Mouse (Mus musculus) neural tube, embryonic 15.5 days (tissue): ENCODE results near the gene Nanos2. TPM values are rescaled to one million over a fixed set of nuclear protein-coding genes. Genes with fewer than 3 reads are reported as not detected.

Experiments used
- polyA plus RNA-seq: library from polyadenylated mRNA; unstranded; fragments of >200 nt; fragmentation: Nextera tagmentation; extraction: Ambion mirVana; gene quantifications from 2 replicates; pipeline ENCODE4 v1.2.1, GENCODE M21; 2015

The Nanos2 gene
- polyA plus RNA-seq, 1 experiment from 2014 or later = 0.84 TPM

Other genes with a start within 250 kb of the Nanos2 start
- not detected in 2 replicates for gene Psg19, start 188.9 kb upstream of the Nanos2 start, polyA plus RNA-seq
- 0.14 TPM in 1 of 2 replicates, not detected in the other for gene Psg17, start 165.8 kb upstream of the Nanos2 start, polyA plus RNA-seq
- 0.51 and 0.70 TPM in 2 replicates for gene Mill2, start 147.4 kb upstream of the Nanos2 start, polyA plus RNA-seq
- 19.2 and 26.6 TPM in 2 replicates for gene Pglyrp1, start 116.1 kb upstream of the Nanos2 start, polyA plus RNA-seq
- 29.9 and 31.9 TPM in 2 replicates for gene Ccdc61, start 77.0 kb upstream of the Nanos2 start, polyA plus RNA-seq
- gene Nova2, start 61.5 kb upstream of the Nanos2 start, polyA plus RNA-seq = 9.4 and 10.6 TPM in 2 replicates
- 7.6 and 8.0 TPM in 2 replicates for gene Mypop, start 3.8 kb downstream of the Nanos2 start, polyA plus RNA-seq
- 28.4 and 28.6 TPM in 2 replicates for gene Irf2bp1, start 16.6 kb downstream of the Nanos2 start, polyA plus RNA-seq
- 0.31 and 1.3 TPM in 2 replicates for gene Foxa3, start 36.1 kb downstream of the Nanos2 start, polyA plus RNA-seq
- gene Sympk, start 37.0 kb downstream of the Nanos2 start, polyA plus RNA-seq = 26.4 and 28.3 TPM in 2 replicates
- 0.24 TPM in 1 of 2 replicates, not detected in the other for gene Rsph6a, start 67.3 kb downstream of the Nanos2 start, polyA plus RNA-seq
- 30.3 and 35.8 TPM in 2 replicates for gene Dmwd, start 88.8 kb downstream of the Nanos2 start, polyA plus RNA-seq
- 10.0 and 14.9 TPM in 2 replicates for gene Dmpk, start 96.4 kb downstream of the Nanos2 start, polyA plus RNA-seq
- 1.8 and 3.1 TPM in 2 replicates for gene Six5, start 107.2 kb downstream of the Nanos2 start, polyA plus RNA-seq
- 7.5 and 8.2 TPM in 2 replicates for gene Gm4969, start 131.0 kb downstream of the Nanos2 start, polyA plus RNA-seq
- gene Fbxo46, start 132.5 kb downstream of the Nanos2 start, polyA plus RNA-seq = 15.5 and 17.0 TPM in 2 replicates
- 21.7 and 24.5 TPM in 2 replicates for gene Qpctl, start 161.9 kb downstream of the Nanos2 start, polyA plus RNA-seq
- 122 and 124 TPM in 2 replicates for gene Snrpd2, start 162.3 kb downstream of the Nanos2 start, polyA plus RNA-seq
- 1.2 and 2.1 TPM in 2 replicates for gene Gipr, start 178.7 kb downstream of the Nanos2 start, polyA plus RNA-seq
- gene Eml2, start 189.0 kb downstream of the Nanos2 start, polyA plus RNA-seq = 11.6 and 13.3 TPM in 2 replicates
- gene Gpr4, start 225.1 kb downstream of the Nanos2 start, polyA plus RNA-seq = 3.1 and 3.3 TPM in 2 replicates
- 37.8 and 37.9 TPM in 2 replicates for gene Opa3, start 240.9 kb downstream of the Nanos2 start, polyA plus RNA-seq